Mouse (Mus musculus): Measurements from ENCODE around the gene Tcf25.

DNA sequence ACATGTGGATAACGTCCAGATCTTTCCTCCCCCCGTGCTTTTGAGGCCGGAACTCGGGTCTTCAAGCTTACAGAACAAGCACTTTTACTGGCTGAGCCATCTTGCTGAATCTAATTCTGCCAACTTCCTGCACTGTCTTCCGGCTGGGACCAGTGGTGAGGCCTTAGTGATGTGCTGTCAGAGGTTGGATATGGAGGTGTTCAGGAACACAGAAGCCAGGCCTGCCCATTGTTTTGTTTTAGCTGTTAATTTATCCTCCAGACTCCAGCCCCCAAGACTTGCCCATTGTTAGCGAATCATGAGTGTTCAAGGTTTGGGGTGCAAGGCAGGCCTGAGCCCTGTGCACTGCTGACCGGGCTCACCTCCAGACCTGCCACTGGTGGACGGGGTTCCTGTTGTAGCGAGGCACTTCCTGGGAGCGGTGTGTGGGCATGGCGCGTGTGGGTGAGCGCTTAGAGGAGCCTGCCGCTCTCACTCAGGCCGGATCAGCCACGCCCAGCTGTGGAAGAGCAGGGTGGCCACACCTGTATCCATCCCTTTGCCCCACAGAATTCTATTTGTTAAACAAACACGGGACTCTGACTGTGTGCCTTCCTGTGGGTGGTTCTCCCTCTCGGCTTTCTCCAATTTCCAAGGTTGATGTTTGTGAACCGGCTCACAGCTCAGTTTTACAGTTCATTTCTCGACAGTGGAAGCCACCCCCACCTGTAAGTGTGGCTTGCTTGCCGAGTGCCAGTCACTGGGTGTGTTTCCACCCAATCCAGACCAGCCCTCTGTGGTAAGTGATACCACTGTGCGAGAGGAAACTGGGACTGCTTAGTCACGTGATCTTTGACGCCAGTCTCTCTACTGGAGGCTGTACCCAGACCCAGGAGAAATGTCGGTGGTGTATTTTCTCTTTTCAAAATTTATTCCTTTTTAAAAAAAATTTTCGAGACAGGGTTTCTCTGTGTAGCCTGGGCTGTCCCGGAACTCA lies 32.2 kb upstream of the Tcf25 start:
- TF ChIP-seq POLR2A (IDR thresholded peaks at IDR 0.05; ENCODE audit: borderline replicate concordance, insufficient read depth, low read length) (no peak), CTCF (IDR thresholded peaks at IDR 0.05; ENCODE audit: borderline replicate concordance, insufficient read depth, low read depth, low read length) (no peak)

All from cerebellum, adult 2 months (tissue).